Mouse (Mus musculus) intestine, embryonic 14.5 days (tissue): ENCODE measurements around the gene Glul. TPM values are rescaled to one million over a fixed set of nuclear protein-coding genes. Genes with fewer than 3 reads are reported as not detected.

Experiments used
- ATAC-seq: fragments of 200-750 bp; cut with Nextera tagmentation; replicated peaks from 2 replicates; pipeline ENCODE4 v1.8.0; 2017; ENCODE audit warnings: low read depth, moderate number of reproducible peaks, moderate TSS enrichment, moderate library complexity; ENCODE audit not compliant: low FRiP score, low TSS enrichment
- DNase-seq: peaks from one replicate; pipeline ENCODE4 v3.0.0-alpha.2; 2018; ENCODE audit warnings: low spot score
- H3K27ac ChIP-seq: fragments of 300-500 bp; sonication (generic); 2 replicates; pipeline ENCODE4 v1.5.1; 2014; ENCODE audit warnings: low read depth, mild to moderate bottlenecking, control low read depth
- H3K27me3 ChIP-seq: fragments of 300-500 bp; sonication (generic); replicated peaks from 2 replicates; pipeline ENCODE4 v1.6.1; 2014; ENCODE audit warnings: low read length, control low read depth; ENCODE audit not compliant: control insufficient read depth, insufficient read depth
- H3K36me3 ChIP-seq: fragments of 300-500 bp; sonication (generic); 2 replicates; pipeline ENCODE4 v1.6.1; 2014; ENCODE audit warnings: low read length, control low read depth; ENCODE audit not compliant: control insufficient read depth, insufficient read depth
- H3K4me1 ChIP-seq: fragments of 300-500 bp; sonication (generic); replicated peaks from 2 replicates; pipeline ENCODE4 v1.6.1; 2014; ENCODE audit warnings: low read length, control low read depth, mixed read lengths; ENCODE audit not compliant: control insufficient read depth, insufficient read depth
- H3K4me2 ChIP-seq: fragments of 300-500 bp; sonication (generic); 2 replicates; pipeline ENCODE4 v1.6.1; 2014; ENCODE audit warnings: low read length
- H3K4me3 ChIP-seq: fragments of 300-500 bp; sonication (generic); 2 replicates; pipeline ENCODE4 v1.5.1; 2014; ENCODE audit warnings: low read depth, low read length, control low read depth, mixed read lengths
- H3K9ac ChIP-seq: fragments of 300-500 bp; sonication (generic); 2 replicates; pipeline ENCODE4 v1.6.1; 2014; ENCODE audit warnings: mild to moderate bottlenecking, low read length
- H3K9me3 ChIP-seq: fragments of 300-500 bp; sonication (generic); 2 replicates; pipeline ENCODE4 v1.6.1; 2016; ENCODE audit warnings: low read length, control low read depth; ENCODE audit not compliant: control insufficient read depth
- WGBS: fragments of 180-500 bp; shearing (Covaris S2); extraction: QIAGEN DNeasy Blood & Tissue Kit; methylation state at CpG from one replicate; pipeline ENCODE4 v1.1.7; 2014; 5-methylcytosine and 5-hydroxymethylcytosine counted together
- polyA plus RNA-seq: library from polyadenylated mRNA; unstranded; fragments of >200 nt; fragmentation: Nextera tagmentation; extraction: Ambion mirVana; gene quantifications from 2 replicates; pipeline ENCODE4 v1.2.1, GENCODE M21; 2014

The Glul gene
- polyA plus RNA-seq, 1 experiment from 2014 or later, result 91.7 TPM

GRCm38 (mm10) chr1:153893746-153894145 lies 6.0 kb upstream of the Glul start:
- H3K4me1 ChIP-seq, result no peaks in the 10 kb centered on the region
- no peaks in the 10 kb centered on the region for H3K27me3 ChIP-seq
- no peak for ATAC-seq
- no peak overlapping the region for H3K9ac ChIP-seq
- DNase-seq, result no peak
- no peaks in the 10 kb centered on the region for H3K9me3 ChIP-seq
- 66% methylated on average over 2 of the region's 2 CpGs for WGBS
- no peak overlapping the region for H3K27ac ChIP-seq
- H3K36me3 ChIP-seq, result no peaks in the 10 kb centered on the region
- H3K4me2 ChIP-seq, result no peak overlapping the region
- no peak overlapping the region for H3K4me3 ChIP-seq

- no peak overlapping the region for H3K4me3 ChIP-seq
- DNase-seq, result no peak
- whole genome bisulfite sequencing, result 55% methylated on average over 8 of the region's 8 CpGs
These were observed 5.4 kb upstream of the Glul start for GRCm38 (mm10) chr1:153894201-153894893.

GRCm38 (mm10) chr1:153894979-153895378 lies 4.8 kb upstream of the Glul start:
- no peaks in the 10 kb centered on the region for H3K9me3 ChIP-seq
- no peak for ATAC-seq
- H3K27ac ChIP-seq, result no peak overlapping the region
- 33% methylated on average over 5 of the region's 5 CpGs for WGBS
- H3K9ac ChIP-seq, result no peak overlapping the region
- no peaks in the 10 kb centered on the region for H3K27me3 ChIP-seq
- H3K4me3 ChIP-seq, result no peak overlapping the region
- H3K36me3 ChIP-seq, result no peaks in the 10 kb centered on the region
- peak; percentile 83 for DNase-seq
- no peak overlapping the region for H3K4me2 ChIP-seq
- H3K4me1 ChIP-seq, result peaks cover 5% of the 10 kb centered on the region; the same call in 1 of the 2 replicates

More at GRCm38 (mm10) chr1:153894201-153894893, 5.4 kb upstream of the Glul start:
- Histone ChIP-seq H3K4me2 (no peak overlapping the region), H3K9me3 (no peaks in the 10 kb centered on the region), H3K27ac (no peak overlapping the region), H3K36me3 (no peaks in the 10 kb centered on the region), H3K4me1 (peaks cover 5% of the 10 kb centered on the region; the same call in 1 of the 2 replicates), H3K27me3 (no peaks in the 10 kb centered on the region), H3K9ac (no peak overlapping the region)
- no peak for ATAC-seq

- peaks cover 16% of the 10 kb centered on the region for H3K4me1 ChIP-seq
- no peak overlapping the region for H3K4me3 ChIP-seq
- H3K4me2 ChIP-seq, result no peak overlapping the region
- H3K27ac ChIP-seq, result no peak overlapping the region
- no peaks in the 10 kb centered on the region for H3K36me3 ChIP-seq
- 77% methylated on average over 8 of the region's 8 CpGs for WGBS
- H3K27me3 ChIP-seq, result no peaks in the 10 kb centered on the region
- ATAC-seq (no peak), DNase-seq (no peak)
- no peak overlapping the region for H3K9ac ChIP-seq
- no peaks in the 10 kb centered on the region for H3K9me3 ChIP-seq
These were observed 2.5 kb upstream of the Glul start for GRCm38 (mm10) chr1:153897196-153897595.

- peaks cover 17% of the 10 kb centered on the region for H3K36me3 ChIP-seq
- no peaks in the 10 kb centered on the region for H3K9me3 ChIP-seq
- H3K4me2 ChIP-seq, result peak overlapping the region; percentile 82
- no peaks in the 10 kb centered on the region for H3K27me3 ChIP-seq
- DNase-seq, result peak; percentile 97
- 17% methylated on average over 22 of the region's 22 CpGs for WGBS
- H3K9ac ChIP-seq, result peak overlapping the region; percentile 67
- H3K4me1 ChIP-seq, result peaks cover 18% of the 10 kb centered on the region
- peak; percentile 48 for ATAC-seq
- peak overlapping the region; percentile 85 for H3K4me3 ChIP-seq
- peak overlapping the region; percentile 97 for H3K27ac ChIP-seq
These were observed 584 bp upstream of the Glul start for GRCm38 (mm10) chr1:153898989-153899730.

GRCm38 (mm10) chr1:153900381-153900780 lies 637 bp downstream of the Glul start:
- Histone ChIP-seq H3K4me3 (peak overlapping the region; percentile 85), H3K4me2 (peak overlapping the region; percentile 82), H3K9ac (peak overlapping the region; percentile 78), H3K4me1 (peaks cover 18% of the 10 kb centered on the region), H3K27ac (peak overlapping the region; percentile 97), H3K9me3 (no peaks in the 10 kb centered on the region), H3K36me3 (peaks cover 29% of the 10 kb centered on the region), H3K27me3 (no peaks in the 10 kb centered on the region)
- WGBS, result under 1% methylated on average over 34 of the region's 36 CpGs
- no peak for DNase-seq
- ATAC-seq, result peak; percentile 37

GRCm38 (mm10) chr1:153900860-153901730 lies 1.4 kb downstream of the Glul start:
- peak; percentile 71 for DNase-seq
- Histone ChIP-seq H3K9me3 (no peaks in the 10 kb centered on the region), H3K36me3 (peaks cover 36% of the 10 kb centered on the region), H3K4me2 (peak overlapping the region; percentile 82), H3K27ac (peak overlapping the region; percentile 97), H3K9ac (peak overlapping the region; percentile 78), H3K4me1 (peaks cover 18% of the 10 kb centered on the region), H3K27me3 (no peaks in the 10 kb centered on the region), H3K4me3 (peak overlapping the region; percentile 85)
- ATAC-seq, result no peak
- WGBS, result 2% methylated on average over 25 of the region's 25 CpGs

- ATAC-seq (no peak), DNase-seq (no peak)
- H3K9me3 ChIP-seq, result no peaks in the 10 kb centered on the region
- peaks cover 56% of the 10 kb centered on the region for H3K36me3 ChIP-seq
- H3K4me1 ChIP-seq, result peaks cover 18% of the 10 kb centered on the region
- H3K27ac ChIP-seq, result no peak overlapping the region
- no peak overlapping the region for H3K4me2 ChIP-seq
- H3K27me3 ChIP-seq, result no peaks in the 10 kb centered on the region
- H3K9ac ChIP-seq, result no peak overlapping the region
- WGBS, result 88% methylated on average over 13 of the region's 13 CpGs
- no peak overlapping the region for H3K4me3 ChIP-seq
These were observed 3.3 kb downstream of the Glul start for GRCm38 (mm10) chr1:153903006-153903405.
